Mouse (Mus musculus) liver, embryonic 16.5 days (tissue): ENCODE results near the gene Crtc1. TPM values are rescaled to one million over a fixed set of nuclear protein-coding genes. Genes with fewer than 3 reads are reported as not detected.

ENCODE experiments used
- ATAC-seq: fragments of 200-750 bp; cut with Nextera tagmentation; 2 replicates; pipeline ENCODE4 v1.8.0; 2017; ENCODE audit warnings: low read depth, mild to moderate bottlenecking, moderate number of reproducible peaks, moderate library complexity
- H3K27ac ChIP-seq: fragments of 300-500 bp; sonication (generic); 2 replicates; pipeline ENCODE4 v1.5.1; 2014; ENCODE audit warnings: mild to moderate bottlenecking, low read length
- H3K27me3 ChIP-seq: fragments of 300-500 bp; sonication (generic); 2 replicates; pipeline ENCODE4 v1.6.1; 2014; ENCODE audit warnings: low read depth, low read length, mixed read lengths; ENCODE audit not compliant: control insufficient read depth, insufficient read depth
- H3K36me3 ChIP-seq: fragments of 300-500 bp; sonication (generic); 2 replicates; pipeline ENCODE4 v1.6.1; 2014; ENCODE audit warnings: mild to moderate bottlenecking; ENCODE audit not compliant: control insufficient read depth, insufficient read depth
- H3K4me1 ChIP-seq: fragments of 300-500 bp; sonication (generic); 2 replicates; pipeline ENCODE4 v1.6.1; 2014; ENCODE audit warnings: low read depth, low read length, mixed read lengths; ENCODE audit not compliant: control insufficient read depth
- H3K4me2 ChIP-seq: fragments of 300-500 bp; sonication (generic); 2 replicates; pipeline ENCODE4 v1.6.1; 2014; ENCODE audit warnings: low read depth, low read length, mixed read lengths
- H3K4me3 ChIP-seq: fragments of 300-500 bp; sonication (generic); 2 replicates; pipeline ENCODE4 v1.5.1; 2014; ENCODE audit warnings: low read depth, mild to moderate bottlenecking, low read length
- H3K9ac ChIP-seq: fragments of 300-500 bp; sonication (generic); 2 replicates; pipeline ENCODE4 v1.6.1; 2014; ENCODE audit warnings: low read depth, low read length
- H3K9me3 ChIP-seq: fragments of 300-500 bp; sonication (generic); replicated peaks from 2 replicates; pipeline ENCODE4 v1.6.1; 2016; ENCODE audit warnings: low read length; ENCODE audit not compliant: control insufficient read depth
- WGBS: fragments of 180-500 bp; shearing (Covaris S2); extraction: QIAGEN DNeasy Blood & Tissue Kit; methylation state at CpG from one replicate; pipeline ENCODE4 v1.1.7; 2014; ENCODE audit not compliant: insufficient replicate concordance; 5-methylcytosine and 5-hydroxymethylcytosine counted together
- polyA plus RNA-seq: library from polyadenylated mRNA; unstranded; fragments of >200 nt; fragmentation: Nextera tagmentation; extraction: Ambion mirVana; gene quantifications from 2 replicates; pipeline ENCODE4 v1.2.1, GENCODE M21; 2015

Crtc1 gene
- polyA plus RNA-seq, 1 experiment from 2014 or later = 3.9 TPM

DNA sequence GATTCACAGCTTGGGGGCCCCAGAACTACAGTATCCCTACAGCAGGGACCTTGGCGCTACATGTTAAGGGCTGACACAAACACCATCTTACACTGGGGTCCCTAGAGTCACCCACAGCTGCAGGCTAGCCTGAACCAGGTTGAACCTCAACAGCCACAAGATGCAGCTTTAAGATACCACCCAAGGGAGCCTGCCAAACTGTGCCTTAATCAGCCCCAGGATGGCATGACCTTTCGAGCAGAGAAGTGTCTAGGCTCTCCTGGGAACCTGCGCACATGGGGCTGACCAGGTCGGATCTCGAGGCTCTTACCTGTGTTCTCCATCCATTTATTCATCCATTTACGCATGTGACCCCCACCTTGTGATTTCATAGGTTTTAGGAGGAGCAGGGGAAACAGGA lies 18.5 kb upstream of the Crtc1 start:
- no peaks in the 10 kb centered on the region for H3K36me3 ChIP-seq
- WGBS = 64% methylated on average over 6 of the region's 6 CpGs
- H3K4me3 ChIP-seq = no peak overlapping the region
- H3K4me1 ChIP-seq = no peaks in the 10 kb centered on the region
- H3K9ac ChIP-seq = no peak overlapping the region
- 0 out of 2 replicates have a peak, but pooled peaks cover 2% of the 10 kb centered on the region for H3K9me3 ChIP-seq
- no peaks in the 10 kb centered on the region for H3K27me3 ChIP-seq
- no peak overlapping the region for H3K27ac ChIP-seq
- no peak for ATAC-seq
- H3K4me2 ChIP-seq = no peak overlapping the region

- Histone ChIP-seq H3K4me2 (no peak overlapping the region), H3K36me3 (peaks cover 4% of the 10 kb centered on the region), H3K27ac (no peak overlapping the region), H3K27me3 (no peaks in the 10 kb centered on the region), H3K4me3 (no peak overlapping the region), H3K4me1 (no peaks in the 10 kb centered on the region), H3K9me3 (0 out of 2 replicates have a peak, but pooled peaks cover 2% of the 10 kb centered on the region), H3K9ac (no peak overlapping the region)
- no peak for ATAC-seq
- WGBS = 88% methylated on average over 1 of the region's 1 CpGs
These were observed 17.6 kb upstream of the Crtc1 start for GRCm38 (mm10) chr8:70456996-70457395.

DNA sequence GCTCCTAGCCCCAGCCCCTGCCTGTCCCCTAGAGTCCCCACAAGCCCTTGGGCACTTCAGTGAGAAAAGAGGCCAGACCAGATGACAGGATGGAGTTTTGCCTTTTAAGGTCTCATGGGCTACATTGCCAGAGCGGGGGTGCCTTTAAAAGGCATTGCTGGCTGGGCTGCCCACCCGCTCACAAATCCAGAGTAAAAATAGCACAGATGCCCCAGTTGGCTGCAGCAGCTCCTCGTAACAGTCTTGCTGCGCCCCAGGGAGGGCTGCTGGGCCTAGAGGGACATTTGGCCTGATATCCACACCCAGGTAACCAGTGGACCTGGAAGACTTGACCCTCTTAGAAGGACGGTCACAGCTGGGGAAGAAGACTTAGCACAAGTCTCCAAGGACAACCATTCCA lies 14.5 kb upstream of the Crtc1 start:
- Histone ChIP-seq H3K9me3 (no peaks in the 10 kb centered on the region), H3K27me3 (no peaks in the 10 kb centered on the region), H3K4me2 (no peak overlapping the region), H3K27ac (no peak overlapping the region), H3K4me3 (no peak overlapping the region), H3K36me3 (peaks cover 5% of the 10 kb centered on the region), H3K4me1 (no peaks in the 10 kb centered on the region), H3K9ac (no peak overlapping the region)
- no peak for ATAC-seq
- 79% methylated on average over 5 of the region's 5 CpGs for WGBS

- Histone ChIP-seq H3K4me3 (no peak overlapping the region), H3K4me1 (no peaks in the 10 kb centered on the region; the same call in 1 of the 2 replicates), H3K9me3 (no peaks in the 10 kb centered on the region), H3K27ac (no peak overlapping the region), H3K9ac (no peak overlapping the region), H3K4me2 (no peak overlapping the region), H3K36me3 (peaks cover 5% of the 10 kb centered on the region), H3K27me3 (no peaks in the 10 kb centered on the region)
- peak; percentile 5; the same call in 1 of the 2 replicates for ATAC-seq
- WGBS = 69% methylated on average over 52 of the region's 52 CpGs
These were observed 13.0 kb upstream of the Crtc1 start for GRCm38 (mm10) chr8:70452196-70452966.

DNA sequence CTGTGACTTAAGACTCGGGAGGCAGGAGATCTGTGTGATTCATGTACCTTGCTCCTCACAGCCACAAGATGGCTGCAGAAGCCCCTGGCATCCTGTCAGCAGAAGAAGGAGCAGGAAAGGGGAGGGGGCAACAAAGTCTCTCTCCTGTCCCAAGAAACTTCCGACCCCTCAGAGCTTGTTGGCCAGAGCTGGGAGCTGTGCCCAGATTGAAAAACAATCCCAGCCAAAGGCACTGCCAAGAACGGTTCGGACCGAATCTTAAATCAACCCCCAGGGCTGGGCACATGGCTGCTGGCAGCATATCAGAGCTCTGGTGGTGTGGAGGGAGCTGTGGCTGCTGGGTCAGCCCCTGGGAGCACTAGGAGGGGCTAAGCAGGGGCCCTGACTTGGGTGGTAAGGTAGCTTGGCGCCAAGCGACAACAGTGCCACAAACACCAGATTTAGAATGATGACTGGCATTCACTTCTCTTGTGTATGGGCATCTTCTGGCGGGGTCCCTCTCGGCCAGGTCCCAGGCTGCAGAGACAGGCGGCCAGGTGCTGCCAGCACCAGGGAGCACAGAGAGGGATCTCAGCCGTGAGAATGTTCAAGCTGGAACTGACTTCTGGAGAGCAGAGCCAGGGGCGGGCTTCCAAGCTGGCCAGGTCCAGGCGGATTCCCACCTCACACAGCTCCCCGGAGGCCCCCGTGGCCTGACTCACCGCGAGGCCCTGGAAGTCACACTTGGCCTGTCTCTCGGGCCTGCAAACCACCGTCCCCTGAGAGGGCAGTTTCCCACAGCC lies 8.5 kb upstream of the Crtc1 start:
- ATAC-seq = no peak
- H3K4me3 ChIP-seq = no peak overlapping the region
- no peaks in the 10 kb centered on the region for H3K9me3 ChIP-seq
- WGBS = 66% methylated on average over 19 of the region's 19 CpGs
- H3K27me3 ChIP-seq = no peaks in the 10 kb centered on the region; the same call in 1 of the 2 replicates
- peaks cover 7% of the 10 kb centered on the region for H3K4me1 ChIP-seq
- no peak overlapping the region for H3K9ac ChIP-seq
- no peak overlapping the region for H3K27ac ChIP-seq
- H3K4me2 ChIP-seq = no peak overlapping the region
- H3K36me3 ChIP-seq = peaks cover 5% of the 10 kb centered on the region

GRCm38 (mm10) chr8:70445988-70446387 lies 6.6 kb upstream of the Crtc1 start:
- WGBS = 42% methylated on average over 1 of the region's 1 CpGs
- H3K4me3 ChIP-seq = no peak overlapping the region
- no peaks in the 10 kb centered on the region for H3K9me3 ChIP-seq
- no peak overlapping the region for H3K4me2 ChIP-seq
- H3K9ac ChIP-seq = no peak overlapping the region
- no peaks in the 10 kb centered on the region for H3K36me3 ChIP-seq
- no peaks in the 10 kb centered on the region; the same call in 1 of the 2 replicates for H3K27me3 ChIP-seq
- no peak for ATAC-seq
- peaks cover 7% of the 10 kb centered on the region for H3K4me1 ChIP-seq
- H3K27ac ChIP-seq = no peak overlapping the region

DNA sequence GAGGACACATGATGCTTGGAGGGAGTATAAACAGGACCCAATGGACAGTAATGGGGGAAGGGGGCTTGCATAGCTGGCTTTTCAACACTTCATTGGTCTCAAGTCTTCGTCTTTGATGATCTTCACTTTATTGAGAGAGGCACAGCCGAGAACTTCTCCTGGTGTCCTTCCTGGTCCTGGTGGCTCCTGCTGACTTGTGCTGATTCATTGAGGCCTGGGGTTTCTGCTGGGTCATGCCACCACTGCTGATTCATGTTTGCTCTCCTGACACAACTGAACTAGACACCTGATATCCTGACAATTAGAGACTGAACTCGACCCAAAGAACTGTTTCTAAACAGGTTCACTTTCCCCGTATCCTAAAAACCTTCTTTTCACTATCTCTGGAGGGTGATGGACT lies 3.9 kb upstream of the Crtc1 start:
- Histone ChIP-seq H3K27ac (peak overlapping the region; percentile 70), H3K4me2 (peak overlapping the region; percentile 22; the same call in 1 of the 2 replicates), H3K9ac (no peak overlapping the region), H3K36me3 (no peaks in the 10 kb centered on the region), H3K4me3 (no peak overlapping the region), H3K4me1 (peaks cover 22% of the 10 kb centered on the region), H3K9me3 (no peaks in the 10 kb centered on the region), H3K27me3 (no peaks in the 10 kb centered on the region; the same call in 1 of the 2 replicates)
- ATAC-seq = peak; percentile 28; the same call in 1 of the 2 replicates
- WGBS = 53% methylated on average over 4 of the region's 4 CpGs

- WGBS = 52% methylated on average over 3 of the region's 3 CpGs
- ATAC-seq = no peak
- no peaks in the 10 kb centered on the region for H3K36me3 ChIP-seq
- no peak overlapping the region for H3K27ac ChIP-seq
- H3K4me3 ChIP-seq = no peak overlapping the region
- no peaks in the 10 kb centered on the region; the same call in 1 of the 2 replicates for H3K27me3 ChIP-seq
- H3K9me3 ChIP-seq = no peaks in the 10 kb centered on the region
- H3K4me1 ChIP-seq = peaks cover 23% of the 10 kb centered on the region
- H3K4me2 ChIP-seq = no peak overlapping the region
- H3K9ac ChIP-seq = no peak overlapping the region
These were observed 2.2 kb upstream of the Crtc1 start for GRCm38 (mm10) chr8:70441565-70441964.

GRCm38 (mm10) chr8:70440246-70440645 lies 867 bp upstream of the Crtc1 start:
- Histone ChIP-seq H3K9ac (no peak overlapping the region; the same call in 1 of the 2 replicates), H3K4me3 (no peak overlapping the region; the same call in 1 of the 2 replicates), H3K4me2 (peak overlapping the region; percentile 97; the same call in 1 of the 2 replicates), H3K4me1 (peaks cover 23% of the 10 kb centered on the region), H3K9me3 (no peaks in the 10 kb centered on the region), H3K27ac (no peak overlapping the region), H3K36me3 (no peaks in the 10 kb centered on the region), H3K27me3 (no peaks in the 10 kb centered on the region; the same call in 1 of the 2 replicates)
- ATAC-seq = no peak
- WGBS = 45% methylated on average over 3 of the region's 3 CpGs
